Mouse (Mus musculus) neural tube, embryonic 13.5 days (tissue): Measurements from ENCODE around the gene Fam189a2. TPM values are rescaled to one million over a fixed set of nuclear protein-coding genes. Genes with fewer than 3 reads are reported as not detected.

Experiments
- ATAC-seq: fragments of 200-750 bp; cut with Nextera tagmentation; 2 replicates; pipeline ENCODE4 v1.8.0; 2017; ENCODE audit warnings: low read depth, mild to moderate bottlenecking, moderate TSS enrichment, moderate library complexity
- H3K27ac ChIP-seq: fragments of 300-500 bp; sonication (generic); replicated peaks from 2 replicates; pipeline ENCODE4 v1.5.1; 2015; ENCODE audit warnings: moderate library complexity, mild to moderate bottlenecking, inconsistent platforms
- H3K27me3 ChIP-seq: fragments of 300-500 bp; sonication (generic); 2 replicates; pipeline ENCODE4 v1.6.1; 2015; ENCODE audit warnings: mild to moderate bottlenecking, inconsistent platforms
- H3K36me3 ChIP-seq: fragments of 300-500 bp; sonication (generic); 2 replicates; pipeline ENCODE4 v1.6.1; 2015; ENCODE audit warnings: mild to moderate bottlenecking, inconsistent platforms
- H3K4me1 ChIP-seq: fragments of 300-500 bp; sonication (generic); replicated peaks from 2 replicates; pipeline ENCODE4 v1.6.1; 2015; ENCODE audit warnings: inconsistent platforms
- H3K4me2 ChIP-seq: fragments of 300-500 bp; sonication (generic); 2 replicates; pipeline ENCODE4 v1.6.1; 2015; ENCODE audit warnings: inconsistent platforms, mild to moderate bottlenecking, moderate library complexity
- H3K4me3 ChIP-seq: fragments of 300-500 bp; sonication (generic); 2 replicates; pipeline ENCODE4 v1.5.1; 2015; ENCODE audit warnings: mild to moderate bottlenecking, inconsistent platforms
- H3K9ac ChIP-seq: fragments of 300-500 bp; sonication (generic); 2 replicates; pipeline ENCODE4 v1.6.1; 2015; ENCODE audit warnings: moderate library complexity, mild to moderate bottlenecking, inconsistent platforms
- H3K9me3 ChIP-seq: fragments of 300-500 bp; sonication (generic); 2 replicates; pipeline ENCODE4 v1.6.1; 2016; ENCODE audit warnings: inconsistent platforms
- WGBS: fragments of 180-500 bp; shearing (Covaris S2); methylation state at CpG from one replicate; pipeline ENCODE4 v1.1.7; 2015; 5-methylcytosine and 5-hydroxymethylcytosine counted together
- polyA plus RNA-seq: library from polyadenylated mRNA; unstranded; fragments of >200 nt; fragmentation: Nextera tagmentation; extraction: Ambion mirVana; gene quantifications from 2 replicates; pipeline ENCODE4 v1.2.1, GENCODE M21; 2015

Gene Fam189a2
- polyA plus RNA-seq = 1.9 and 2.4 TPM in 2 replicates

DNA sequence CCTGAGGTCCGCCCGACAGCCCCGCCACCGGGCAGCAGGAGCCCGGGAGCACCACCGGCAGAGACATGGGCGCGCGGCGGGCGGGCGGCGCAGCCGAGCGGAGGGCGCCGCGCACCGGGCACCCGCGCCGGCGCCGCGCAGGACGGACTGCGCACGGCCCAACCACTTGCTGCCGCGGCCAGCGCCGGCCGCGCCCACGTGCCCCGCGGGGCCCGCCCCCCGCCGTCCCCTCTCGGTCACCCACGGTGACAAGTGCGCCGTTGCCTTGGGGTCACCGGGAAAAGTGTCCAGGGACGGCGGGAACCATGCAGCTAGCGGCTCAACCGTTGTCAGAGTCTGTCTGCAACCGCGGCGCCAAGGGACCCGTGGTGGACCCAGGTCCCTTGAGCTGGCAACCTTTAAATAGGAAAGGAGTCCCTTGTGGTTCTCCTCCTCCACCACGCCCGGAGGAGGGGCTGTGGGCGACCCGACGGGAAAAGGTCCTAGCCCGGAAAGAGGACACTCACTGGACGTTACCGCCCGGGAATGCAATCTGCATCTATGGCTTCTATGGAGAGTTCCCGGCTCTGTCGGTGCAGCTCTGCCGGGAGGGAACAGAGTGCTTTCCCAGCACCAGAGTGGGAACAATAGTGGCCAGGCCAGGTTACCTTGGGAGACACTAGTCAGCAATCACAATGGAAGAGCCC is at the start of gene Fam189a2:
Gene Fam189a2 (minus strand): TSS at position 149 of the 686 bp plus-strand sequence.
- Histone ChIP-seq H3K4me1 (peaks cover 19% of the 10 kb centered on the region), H3K9me3 (no peaks in the 10 kb centered on the region), H3K36me3 (no peaks in the 10 kb centered on the region), H3K9ac (peak within 1 kb of the TSS; percentile 81), H3K4me2 (peak within 1 kb of the TSS; percentile 87), H3K27me3 (peaks cover 45% of the 10 kb centered on the region), H3K27ac (peak within 1 kb of the TSS; percentile 75), H3K4me3 (peak within 1 kb of the TSS; percentile 75)
- ATAC-seq = peak; percentile 88
- WGBS = under 1% methylated on average over 33 of the region's 65 CpGs

DNA sequence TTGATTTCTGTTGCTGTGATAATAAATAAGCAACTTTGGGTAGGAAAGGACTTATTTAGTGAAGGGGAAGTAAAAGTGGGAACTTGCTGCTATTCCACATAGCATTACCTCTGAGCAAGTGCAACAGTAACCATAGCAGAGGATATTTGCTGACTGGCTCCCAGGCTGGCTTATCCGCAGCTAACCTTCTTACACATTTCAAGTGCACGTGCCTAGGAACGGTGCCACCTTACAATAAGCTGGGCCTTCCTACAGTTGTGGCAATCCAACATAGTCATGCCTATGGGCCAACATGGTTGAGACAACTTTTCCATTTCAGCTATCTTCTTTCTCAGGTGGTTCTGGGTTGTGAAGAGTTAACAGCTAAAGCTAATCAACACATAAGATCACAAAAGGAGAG is 46.8 kb upstream of the Fam189a2 start:
- WGBS = 93% methylated on average over 3 of the region's 3 CpGs
- Histone ChIP-seq H3K4me3 (no peak overlapping the region), H3K27ac (no peak overlapping the region), H3K36me3 (no peaks in the 10 kb centered on the region), H3K9me3 (peaks cover 7% of the 10 kb centered on the region; the same call in 1 of the 2 replicates), H3K4me1 (no peaks in the 10 kb centered on the region), H3K9ac (no peak overlapping the region), H3K27me3 (no peaks in the 10 kb centered on the region), H3K4me2 (no peak overlapping the region)
- no peak for ATAC-seq

DNA sequence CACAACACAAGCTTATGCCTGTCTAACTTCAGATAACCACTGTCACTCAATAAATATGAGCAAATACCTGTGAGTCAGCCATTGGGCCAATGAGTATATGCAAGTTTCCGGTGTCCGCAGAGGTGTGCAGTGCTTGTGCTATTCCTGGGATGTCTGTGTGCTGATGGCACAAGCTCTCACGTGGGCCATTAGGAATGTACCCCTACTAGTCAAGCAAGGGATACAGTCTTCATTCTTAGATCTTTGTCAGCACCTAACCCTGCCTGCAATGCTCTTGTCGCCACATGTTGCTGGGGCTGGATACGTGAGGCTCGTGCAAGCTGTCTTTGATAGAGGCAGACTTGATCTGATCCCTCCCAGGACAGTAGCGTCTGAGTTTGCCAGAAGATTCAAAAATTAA is 45.7 kb upstream of the Fam189a2 start:
- ATAC-seq = no peak
- 94% methylated on average over 7 of the region's 7 CpGs for WGBS
- no peak overlapping the region for H3K4me2 ChIP-seq
- H3K27ac ChIP-seq = no peak overlapping the region
- H3K4me3 ChIP-seq = no peak overlapping the region
- H3K36me3 ChIP-seq = no peaks in the 10 kb centered on the region
- no peak overlapping the region for H3K9ac ChIP-seq
- H3K4me1 ChIP-seq = no peaks in the 10 kb centered on the region
- no peaks in the 10 kb centered on the region for H3K27me3 ChIP-seq
- H3K9me3 ChIP-seq = peaks cover 7% of the 10 kb centered on the region; the same call in 1 of the 2 replicates

DNA sequence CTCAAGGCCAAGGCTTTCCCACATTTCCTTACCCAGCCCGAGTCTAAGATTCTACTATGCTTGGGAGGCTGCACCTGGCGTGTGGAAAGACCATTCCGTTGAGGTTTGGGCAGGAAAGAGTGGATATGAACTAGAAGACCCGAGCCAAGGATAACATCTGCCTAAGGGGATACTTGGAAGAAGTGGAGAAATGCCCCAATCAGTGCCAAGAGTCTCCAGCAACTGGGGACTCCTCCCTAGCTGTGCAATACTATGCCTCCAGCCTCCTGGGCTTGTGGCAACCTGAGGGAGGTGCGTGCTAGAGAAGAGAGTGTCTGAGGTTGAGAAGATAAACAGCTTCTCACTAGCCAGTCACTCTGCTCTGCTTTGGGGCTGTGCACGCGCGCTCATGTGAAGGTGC is 45.1 kb upstream of the Fam189a2 start:
- Histone ChIP-seq H3K27ac (no peak overlapping the region), H3K4me1 (no peaks in the 10 kb centered on the region), H3K4me2 (no peak overlapping the region), H3K9ac (no peak overlapping the region), H3K27me3 (no peaks in the 10 kb centered on the region), H3K4me3 (no peak overlapping the region), H3K36me3 (no peaks in the 10 kb centered on the region), H3K9me3 (peaks cover 7% of the 10 kb centered on the region; the same call in 1 of the 2 replicates)
- 86% methylated on average over 8 of the region's 8 CpGs for WGBS
- ATAC-seq = no peak

DNA sequence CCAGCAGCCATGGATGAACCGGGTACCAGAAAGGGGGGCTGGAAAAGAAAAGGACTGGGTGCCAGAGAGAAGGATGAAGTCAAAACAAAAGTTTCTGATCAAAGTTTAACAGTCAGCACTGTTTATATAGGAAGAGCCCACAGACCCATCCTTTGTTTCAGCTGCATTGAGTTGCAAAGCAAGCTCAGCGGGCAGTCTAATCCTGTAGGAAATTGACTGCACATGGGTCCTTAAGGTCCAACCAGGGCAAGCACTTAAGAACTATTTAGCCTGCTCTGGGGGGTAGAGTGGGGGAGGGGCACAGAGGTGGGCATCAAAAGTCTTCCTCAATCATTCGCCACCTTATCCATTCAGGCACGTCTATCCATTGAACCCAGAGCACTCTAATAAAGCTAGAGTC is 42.3 kb upstream of the Fam189a2 start:
- Histone ChIP-seq H3K9ac (no peak overlapping the region), H3K36me3 (no peaks in the 10 kb centered on the region), H3K27ac (no peak overlapping the region), H3K27me3 (no peaks in the 10 kb centered on the region), H3K4me1 (no peaks in the 10 kb centered on the region), H3K4me3 (no peak overlapping the region), H3K4me2 (no peak overlapping the region), H3K9me3 (peaks cover 19% of the 10 kb centered on the region; the same call in 1 of the 2 replicates)
- WGBS = 56% methylated on average over 4 of the region's 4 CpGs
- ATAC-seq = no peak

DNA sequence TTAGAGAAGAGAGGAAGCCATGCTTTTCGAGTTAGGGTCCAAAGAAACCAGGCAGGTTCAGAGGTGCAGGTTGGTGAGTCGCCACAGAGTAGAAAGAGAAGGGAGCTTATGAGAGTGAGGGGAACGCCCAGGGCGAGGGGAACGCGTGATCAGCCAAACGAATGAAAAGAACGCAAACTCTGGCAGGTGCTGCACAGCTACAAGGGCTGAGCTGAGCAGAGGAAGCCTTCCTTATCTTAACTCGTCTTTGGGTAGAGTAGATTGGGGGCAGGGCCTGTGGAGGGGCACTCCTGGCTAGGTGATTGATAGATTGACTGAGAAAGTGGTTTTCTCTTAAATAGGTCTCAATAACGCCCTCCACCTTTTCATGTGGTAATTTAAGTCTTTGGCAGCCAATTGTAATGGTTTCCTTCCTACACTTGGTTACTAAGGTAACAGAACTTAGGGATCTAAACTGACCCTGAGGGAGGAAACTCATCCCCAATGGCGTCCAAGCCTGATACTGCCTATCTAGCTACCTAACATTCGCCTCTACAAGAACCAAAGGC is 33.6 kb upstream of the Fam189a2 start:
- Histone ChIP-seq H3K27me3 (no peaks in the 10 kb centered on the region), H3K4me1 (peaks cover 5% of the 10 kb centered on the region; the same call in 1 of the 2 replicates), H3K9ac (no peak overlapping the region), H3K4me2 (no peak overlapping the region), H3K27ac (no peak overlapping the region), H3K4me3 (no peak overlapping the region), H3K36me3 (no peaks in the 10 kb centered on the region), H3K9me3 (peaks cover 7% of the 10 kb centered on the region; the same call in 1 of the 2 replicates)
- no peak for ATAC-seq
- WGBS = 31% methylated on average over 12 of the region's 12 CpGs

DNA sequence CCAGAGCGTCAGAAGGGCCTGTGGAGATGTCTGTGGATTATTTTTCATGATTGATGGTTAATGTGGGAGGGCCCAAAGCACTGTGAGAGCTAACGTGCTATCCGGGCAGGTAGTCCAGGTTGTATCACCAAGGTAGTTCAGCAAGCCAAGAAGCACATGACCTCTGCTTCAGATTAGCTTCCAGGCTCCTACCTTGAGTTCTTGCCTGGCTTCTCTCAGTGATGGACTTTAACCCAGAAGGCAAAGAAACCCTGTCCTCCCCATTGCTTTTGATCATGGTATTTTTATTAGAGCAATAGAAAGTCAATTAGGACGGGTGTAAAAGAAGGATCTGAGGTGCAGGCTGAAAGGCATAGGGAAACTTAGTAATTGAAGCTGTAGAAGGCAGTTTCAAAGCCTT is 32.8 kb upstream of the Fam189a2 start:
- H3K4me2 ChIP-seq = no peak overlapping the region

DNA sequence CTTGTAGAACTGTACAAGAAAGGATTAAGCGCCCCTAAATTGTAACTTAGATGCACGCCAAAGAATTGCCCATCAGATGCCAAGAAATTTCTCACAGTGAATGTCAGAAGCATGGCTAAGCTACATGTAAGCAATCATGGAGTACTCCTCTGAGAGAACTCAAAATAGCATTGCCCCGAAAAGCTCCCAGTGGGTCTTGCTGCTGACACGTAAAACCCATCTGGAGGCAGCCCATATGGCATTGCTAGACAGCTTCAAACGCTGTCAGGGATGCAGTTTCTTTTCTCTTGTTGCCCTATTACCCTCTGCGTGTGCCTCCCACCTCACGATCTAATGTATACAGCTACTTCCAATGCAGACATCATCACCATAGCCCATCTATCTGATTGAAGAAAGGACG is 28.0 kb upstream of the Fam189a2 start:
- WGBS = 71% methylated on average over 8 of the region's 8 CpGs
- no peak overlapping the region for H3K27ac ChIP-seq
- no peak overlapping the region for H3K4me3 ChIP-seq
- peaks cover 3% of the 10 kb centered on the region; the same call in 1 of the 2 replicates for H3K4me1 ChIP-seq
- no peak overlapping the region for H3K9ac ChIP-seq
- H3K36me3 ChIP-seq = no peaks in the 10 kb centered on the region
- 0 out of 2 replicates have a peak, but pooled peaks cover 5% of the 10 kb centered on the region for H3K9me3 ChIP-seq
- H3K4me2 ChIP-seq = no peak overlapping the region
- ATAC-seq = no peak
- no peaks in the 10 kb centered on the region for H3K27me3 ChIP-seq

More for the DNA sequence above, 32.8 kb upstream of the Fam189a2 start:
- H3K9me3 ChIP-seq = peaks cover 2% of the 10 kb centered on the region; the same call in 1 of the 2 replicates
- H3K36me3 ChIP-seq = no peaks in the 10 kb centered on the region
- no peak for ATAC-seq
- 44% methylated on average over 4 of the region's 4 CpGs for WGBS
- peaks cover 5% of the 10 kb centered on the region; the same call in 1 of the 2 replicates for H3K4me1 ChIP-seq
- no peak overlapping the region for H3K4me3 ChIP-seq
- H3K27me3 ChIP-seq = no peaks in the 10 kb centered on the region
- no peak overlapping the region for H3K9ac ChIP-seq
- H3K27ac ChIP-seq = no peak overlapping the region

GRCm38 (mm10) chr19:24058021-24058420 is 27.2 kb upstream of the Fam189a2 start:
- Histone ChIP-seq H3K4me2 (no peak overlapping the region), H3K36me3 (no peaks in the 10 kb centered on the region), H3K9me3 (0 out of 2 replicates have a peak, but pooled peaks cover 5% of the 10 kb centered on the region), H3K4me1 (peaks cover 3% of the 10 kb centered on the region; the same call in 1 of the 2 replicates), H3K4me3 (no peak overlapping the region), H3K9ac (no peak overlapping the region), H3K27me3 (no peaks in the 10 kb centered on the region), H3K27ac (no peak overlapping the region)
- 89% methylated on average over 5 of the region's 5 CpGs for WGBS
- ATAC-seq = no peak

- no peak overlapping the region for H3K4me2 ChIP-seq
- H3K36me3 ChIP-seq = no peaks in the 10 kb centered on the region
- 0 out of 2 replicates have a peak, but pooled peaks cover 5% of the 10 kb centered on the region for H3K9me3 ChIP-seq
- no peaks in the 10 kb centered on the region for H3K27me3 ChIP-seq
- H3K4me1 ChIP-seq = peaks cover 3% of the 10 kb centered on the region; the same call in 1 of the 2 replicates
- no peak overlapping the region for H3K9ac ChIP-seq
- no peak for ATAC-seq
- 95% methylated on average over 1 of the region's 1 CpGs for WGBS
- H3K27ac ChIP-seq = no peak overlapping the region
- H3K4me3 ChIP-seq = no peak overlapping the region
Observed at GRCm38 (mm10) chr19:24056880-24057279, 26.1 kb upstream of the Fam189a2 start.

- ATAC-seq = no peak
- Histone ChIP-seq H3K9me3 (0 out of 2 replicates have a peak, but pooled peaks cover 5% of the 10 kb centered on the region), H3K9ac (no peak overlapping the region), H3K4me3 (no peak overlapping the region), H3K36me3 (no peaks in the 10 kb centered on the region), H3K27ac (no peak overlapping the region), H3K4me1 (peaks cover 3% of the 10 kb centered on the region; the same call in 1 of the 2 replicates), H3K27me3 (no peaks in the 10 kb centered on the region), H3K4me2 (no peak overlapping the region)
- WGBS = 44% methylated on average over 2 of the region's 2 CpGs
Observed at GRCm38 (mm10) chr19:24054904-24055303, 24.1 kb upstream of the Fam189a2 start.

DNA sequence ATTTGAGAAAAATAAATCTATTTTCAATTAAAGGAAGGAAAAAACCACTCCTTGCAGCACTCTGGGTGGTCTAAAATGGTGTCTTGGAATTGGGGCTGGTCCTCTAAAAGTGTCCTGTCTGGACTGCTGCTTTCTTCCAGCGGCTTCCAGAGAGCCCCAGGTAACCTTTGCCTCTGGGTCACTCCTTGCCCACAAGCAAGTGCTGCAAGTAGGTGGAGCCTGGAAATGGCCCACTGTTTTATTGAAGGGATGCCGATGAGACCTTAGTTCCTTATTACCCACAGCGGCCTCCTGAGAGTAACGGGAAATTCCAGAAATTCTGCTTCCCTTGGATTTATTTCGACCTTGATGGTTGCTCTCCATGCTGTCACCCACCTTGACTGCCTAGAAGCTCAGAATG is 23.4 kb upstream of the Fam189a2 start:
- H3K27me3 ChIP-seq = no peaks in the 10 kb centered on the region
- 0 out of 2 replicates have a peak, but pooled peaks cover 5% of the 10 kb centered on the region for H3K9me3 ChIP-seq
- no peak overlapping the region for H3K27ac ChIP-seq
- WGBS = 37% methylated on average over 5 of the region's 5 CpGs
- H3K9ac ChIP-seq = no peak overlapping the region
- H3K4me2 ChIP-seq = no peak overlapping the region
- no peaks in the 10 kb centered on the region for H3K36me3 ChIP-seq
- H3K4me3 ChIP-seq = no peak overlapping the region
- H3K4me1 ChIP-seq = peaks cover 3% of the 10 kb centered on the region; the same call in 1 of the 2 replicates
- no peak for ATAC-seq
